Mouse (Mus musculus) neural tube, embryonic 10.5 days (tissue): ENCODE data around the gene Dmac1.
"Not testable (repeated sequence)": the region's sequence is repeated elsewhere in the genome, so short reads cannot be mapped to it uniquely, and the experiment has no call there.

Source experiments
- DNase-seq: peaks from one replicate; pipeline ENCODE4 v3.0.0-alpha.2; 2017; ENCODE audit warnings: low spot score; ENCODE audit errors: extremely low spot score

The Dmac1 gene

DNA sequence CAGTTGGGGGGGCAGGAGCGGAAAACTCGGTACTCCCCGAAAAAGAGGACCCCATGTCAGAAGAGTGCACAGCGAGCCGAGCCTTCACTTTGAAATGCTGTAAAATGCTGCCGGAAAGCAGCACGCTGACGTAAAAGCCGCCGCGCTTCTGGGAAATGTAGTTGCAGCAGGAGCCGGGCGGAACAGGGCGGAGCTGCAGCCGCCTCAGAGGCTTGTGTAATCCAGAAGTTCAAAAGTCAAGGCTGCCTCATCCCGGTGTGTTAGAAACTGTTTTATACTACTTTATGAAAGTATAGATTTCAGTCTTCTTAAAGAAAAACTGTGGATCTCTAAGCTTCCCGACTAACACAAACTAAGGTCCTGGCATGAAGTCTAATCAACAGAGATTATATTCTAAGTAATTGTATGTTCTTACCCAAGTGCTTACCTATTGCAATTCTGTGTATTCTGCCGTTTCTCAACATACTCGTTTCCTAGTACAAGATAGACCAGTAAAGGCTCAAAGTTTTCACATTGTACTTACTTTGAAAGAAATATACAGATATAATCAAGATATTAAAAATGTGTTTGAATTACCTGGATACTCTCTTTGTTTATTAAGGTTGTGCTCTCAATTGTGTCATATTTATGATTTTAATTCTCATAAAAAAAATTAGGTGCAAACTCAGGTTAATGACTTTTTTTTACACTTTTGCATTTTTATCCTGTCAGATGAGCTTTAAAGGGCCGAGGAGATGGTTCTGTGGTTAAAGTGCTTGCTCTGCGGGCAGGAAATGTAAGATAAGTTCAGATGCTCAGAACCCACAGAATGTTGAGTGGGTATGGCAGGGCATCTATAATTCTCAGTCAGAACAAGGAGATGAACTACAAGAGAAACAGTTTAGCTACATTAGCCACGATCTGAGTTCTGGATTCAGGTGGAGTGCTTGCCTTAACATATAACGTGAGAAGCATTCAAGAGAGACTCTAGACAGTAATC, at the start of gene Dmac1:
Dmac1 (minus strand) TSS at position 109 of the 979 bp plus-strand sequence.
- peak; percentile 96 for DNase-seq

DNA sequence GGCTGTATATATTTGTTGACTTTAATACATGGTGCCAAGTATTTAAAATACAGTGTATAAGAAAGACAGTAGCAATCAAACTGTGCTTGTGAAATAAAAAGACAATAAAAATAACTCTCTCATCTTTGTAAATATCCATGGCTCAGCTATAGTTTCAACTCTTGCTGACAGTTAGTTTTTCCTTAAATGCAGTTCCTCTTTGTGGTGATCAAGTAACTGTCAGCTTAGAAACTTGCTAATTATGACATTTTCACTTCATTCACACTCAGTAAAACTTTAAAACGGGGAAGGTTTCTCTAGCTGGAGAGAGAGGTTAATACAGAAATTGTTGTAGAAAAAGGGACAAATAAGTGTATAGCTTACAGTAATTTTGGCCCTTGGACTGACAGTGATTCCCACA, 37.3 kb upstream of the Dmac1 start:
- no peak for DNase-seq

DNA sequence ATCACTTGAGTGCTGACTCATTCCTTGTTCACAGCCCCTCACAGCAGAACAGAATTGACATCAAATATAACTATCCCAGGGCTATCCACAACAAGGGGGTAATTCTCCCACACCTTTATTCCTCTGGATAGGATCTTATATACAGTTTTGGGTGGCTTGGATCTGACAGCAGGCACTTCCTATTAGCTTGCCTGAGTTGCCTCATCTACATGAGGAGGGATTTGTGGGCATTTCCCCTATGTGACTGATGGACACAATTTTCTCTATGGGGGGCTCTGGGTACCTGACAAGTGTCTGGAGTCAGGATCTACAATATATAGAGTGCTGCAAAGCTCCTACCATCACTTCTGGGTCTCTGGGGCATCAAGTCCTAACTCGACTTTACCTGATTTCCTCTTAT, 36.9 kb upstream of the Dmac1 start:
- DNase-seq, result no peak

DNA sequence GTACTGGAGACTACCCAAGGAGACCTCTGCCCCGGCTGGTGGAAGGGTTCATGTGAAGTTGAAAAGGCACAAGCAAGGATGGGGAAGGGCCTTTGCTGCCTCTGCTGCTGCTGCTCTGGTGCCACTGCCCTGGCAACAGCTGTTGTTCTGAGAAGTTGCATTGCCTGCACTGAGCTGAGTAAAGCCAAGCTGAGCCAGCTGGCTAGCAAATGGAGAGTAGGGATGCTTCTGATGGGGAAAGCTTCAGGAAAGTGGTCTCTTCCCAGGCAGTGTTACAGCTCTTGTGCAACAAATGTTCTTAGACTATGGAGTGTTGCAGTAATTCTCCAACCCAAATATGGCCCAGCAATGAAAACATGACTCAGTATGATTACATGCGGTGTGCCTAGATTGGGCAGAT, 33.8 kb upstream of the Dmac1 start:
- DNase-seq, result no peak

DNA sequence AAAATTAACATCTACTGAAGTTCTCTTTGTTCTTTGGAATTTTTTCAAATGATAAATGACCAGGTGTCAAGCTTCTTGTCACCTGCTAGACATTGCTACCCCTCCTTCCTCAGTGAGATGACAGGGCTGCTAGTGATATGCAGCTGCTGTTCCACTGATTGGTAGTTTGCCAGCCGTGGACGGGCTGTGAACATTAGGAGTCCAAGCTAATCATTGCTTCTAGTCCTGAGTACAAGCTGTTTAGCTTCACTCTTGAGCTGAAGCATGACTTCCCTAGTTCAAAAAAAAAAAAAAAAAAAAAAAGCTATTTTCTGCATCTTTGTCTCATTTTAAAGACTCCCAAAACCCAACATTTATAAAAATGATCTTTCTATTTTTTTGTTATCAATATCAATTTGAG, 33.2 kb upstream of the Dmac1 start:
- no peak for DNase-seq

- DNase-seq, result no peak
These were observed 22.3 kb upstream of the Dmac1 start for GRCm38 (mm10) chr4:75300205-75300972.

- no peak for DNase-seq
These were observed 14.2 kb upstream of the Dmac1 start for GRCm38 (mm10) chr4:75292315-75292714.

GRCm38 (mm10) chr4:75291142-75291541, 13.0 kb upstream of the Dmac1 start:
- no peak for DNase-seq

DNA sequence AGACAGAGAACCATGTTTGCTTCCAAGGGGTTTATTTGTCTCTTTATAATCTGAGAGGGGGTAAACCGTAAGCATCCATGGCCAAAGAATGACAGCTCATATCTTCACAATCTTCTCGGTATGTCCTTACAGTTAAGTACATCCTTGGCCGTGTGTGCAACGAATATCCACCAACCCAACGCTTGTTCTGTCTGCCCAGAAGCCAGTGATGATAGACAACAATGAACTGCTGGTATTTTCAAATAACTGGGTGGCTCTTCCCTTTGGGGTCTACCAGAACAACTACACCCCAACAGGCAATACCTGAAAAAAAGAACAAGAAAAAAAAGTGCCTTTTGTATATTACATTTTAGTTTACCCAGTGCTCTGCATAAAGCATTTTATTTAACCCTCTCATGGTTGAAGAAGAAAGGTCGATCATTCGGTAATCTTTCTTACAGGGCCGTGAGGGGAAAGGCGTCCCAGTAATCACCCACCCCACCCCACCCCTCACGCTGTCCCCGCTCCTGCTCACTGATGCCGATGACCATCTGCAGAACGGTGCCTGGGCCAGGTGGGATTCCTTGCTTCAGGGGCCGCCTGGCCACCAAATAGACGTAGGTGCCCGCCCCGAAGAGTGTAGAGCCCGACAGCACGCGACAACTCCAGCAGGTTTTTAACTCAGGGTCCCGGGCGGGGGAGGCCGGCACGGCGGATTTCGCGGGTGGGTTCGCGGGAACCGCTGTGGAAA, 473 bp downstream of the Dmac1 start:
- no peak for DNase-seq

GRCm38 (mm10) chr4:75275737-75276136, 2.4 kb downstream of the Dmac1 start:
- DNase-seq, result no peak

- DNase-seq, result no peak
These were observed 10.2 kb downstream of the Dmac1 start for GRCm38 (mm10) chr4:75267866-75268265.

DNA sequence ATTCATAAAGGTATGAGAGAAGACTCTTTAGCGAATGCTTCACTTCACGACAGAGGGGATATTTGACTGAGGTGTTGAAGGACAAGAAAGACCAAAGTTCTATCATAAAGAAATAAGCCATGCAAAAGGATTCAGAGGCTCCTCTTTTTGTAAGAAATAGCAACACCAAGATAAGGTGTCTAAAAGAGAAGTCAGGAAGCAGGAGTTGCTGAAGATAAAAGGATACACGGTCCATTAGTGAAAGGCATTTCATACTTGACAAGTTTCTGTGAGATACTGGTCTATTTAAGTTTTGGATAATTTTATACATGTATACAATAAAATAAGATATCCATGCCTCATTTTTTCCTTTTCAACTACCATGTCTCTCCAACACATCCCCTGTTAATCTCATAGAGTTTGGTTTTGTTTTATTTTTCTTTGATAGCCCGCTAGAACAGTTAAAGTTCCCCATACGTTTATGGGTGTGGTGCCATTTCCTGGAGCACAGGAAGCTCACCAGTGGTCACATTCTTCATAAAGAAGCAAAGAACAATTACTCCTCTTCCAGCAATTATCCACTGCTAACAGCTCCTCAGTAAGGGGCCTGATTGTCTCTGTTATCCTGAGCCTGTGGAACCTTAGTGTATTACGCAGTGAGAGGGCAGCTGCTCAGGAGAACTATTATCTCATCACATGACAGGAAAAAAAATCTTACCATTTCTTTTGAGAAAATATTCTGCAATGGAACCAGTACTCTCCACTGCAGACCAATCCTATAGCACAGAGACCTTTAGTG, 11.1 kb downstream of the Dmac1 start:
- DNase-seq, result no peak

GRCm38 (mm10) chr4:75264219-75264618, 13.9 kb downstream of the Dmac1 start:
- no peak for DNase-seq

DNA sequence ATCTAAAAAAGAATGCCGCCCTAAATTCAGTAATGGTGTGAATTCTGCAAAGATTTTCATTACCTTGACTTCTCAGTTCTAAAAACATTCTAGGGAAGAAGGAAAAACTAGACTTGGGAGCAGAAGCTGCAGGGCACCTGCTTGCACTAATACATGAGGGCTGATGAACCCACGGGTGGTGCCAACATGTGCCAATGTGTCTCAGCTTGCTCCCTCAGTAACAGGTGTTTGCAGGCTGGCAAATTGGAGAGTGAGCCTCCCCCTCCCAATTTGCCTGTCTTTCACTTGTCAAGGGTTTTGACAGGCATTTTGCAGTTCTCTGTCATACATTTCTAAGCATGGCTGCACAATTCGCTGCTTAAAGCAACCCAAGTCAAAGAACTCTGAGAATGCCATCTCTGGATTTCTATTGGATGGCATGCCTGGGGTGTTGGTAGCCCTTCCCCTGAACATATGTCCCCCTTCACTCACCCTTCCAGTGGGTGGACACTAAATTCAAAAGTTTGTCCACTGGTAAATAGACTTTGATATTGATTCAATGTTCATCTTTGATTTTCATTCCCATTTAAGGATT, 14.5 kb downstream of the Dmac1 start:
- no peak for DNase-seq

GRCm38 (mm10) chr4:75262423-75262822, 15.7 kb downstream of the Dmac1 start:
- no peak for DNase-seq

DNA sequence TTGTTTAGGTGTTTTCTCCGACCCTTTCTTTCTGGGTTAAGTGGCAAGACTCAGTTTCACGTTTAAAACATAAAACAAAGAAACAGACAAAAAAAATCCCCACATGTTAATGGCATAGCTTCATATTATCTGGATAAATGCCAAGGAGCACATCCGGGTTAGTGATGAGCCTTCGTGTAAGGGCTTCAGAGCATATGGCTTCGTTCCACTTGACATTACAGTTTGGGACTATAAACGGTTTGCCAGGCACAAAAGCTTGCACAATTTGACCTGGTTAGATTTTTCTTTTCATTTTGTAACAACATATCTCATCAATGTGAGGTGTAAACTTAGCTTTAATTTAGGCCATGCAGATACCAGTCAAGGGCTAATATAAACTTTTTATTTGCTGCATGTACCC, 17.9 kb downstream of the Dmac1 start:
- DNase-seq, result no peak

DNA sequence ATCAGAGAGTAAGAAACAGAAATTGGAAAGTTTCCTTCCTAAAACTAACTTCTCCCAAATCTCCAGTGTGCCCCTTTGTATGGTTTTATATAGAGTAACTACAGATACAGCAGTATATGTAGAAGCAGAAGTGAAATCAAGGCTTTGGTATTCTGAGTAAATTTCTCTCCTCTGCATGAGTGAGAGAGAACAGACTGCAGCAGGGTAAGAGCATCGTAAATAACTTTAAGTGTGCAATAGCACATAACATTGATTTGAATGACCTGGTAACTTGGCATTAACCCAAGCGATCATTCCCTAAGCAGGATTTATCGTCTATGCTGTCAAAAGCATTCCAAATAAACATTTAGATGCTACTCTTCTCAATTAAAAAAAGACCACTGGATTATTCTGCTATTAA, 18.7 kb downstream of the Dmac1 start:
- DNase-seq, result no peak

DNA sequence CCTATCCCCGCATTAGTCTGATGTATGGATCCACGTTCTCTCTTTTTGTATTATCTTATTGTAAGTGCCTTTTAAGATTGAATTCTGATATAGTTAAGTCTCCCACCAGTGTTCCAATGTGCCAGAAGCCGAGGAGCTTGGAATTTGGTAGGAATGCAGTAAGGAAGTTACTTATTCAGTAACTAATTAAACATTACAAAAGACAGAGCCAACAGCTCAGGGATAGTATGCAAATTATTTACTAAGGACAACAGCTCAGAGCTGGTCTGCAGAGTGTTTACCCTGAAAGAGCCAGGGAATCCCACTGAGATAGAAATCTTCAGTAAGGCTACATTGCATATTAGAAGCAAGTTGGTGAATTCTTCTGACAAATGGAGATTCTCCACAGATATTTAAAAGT, 43.5 kb downstream of the Dmac1 start:
- DNase-seq, result not testable (repeated sequence)
